In the genomic region with DNA sequence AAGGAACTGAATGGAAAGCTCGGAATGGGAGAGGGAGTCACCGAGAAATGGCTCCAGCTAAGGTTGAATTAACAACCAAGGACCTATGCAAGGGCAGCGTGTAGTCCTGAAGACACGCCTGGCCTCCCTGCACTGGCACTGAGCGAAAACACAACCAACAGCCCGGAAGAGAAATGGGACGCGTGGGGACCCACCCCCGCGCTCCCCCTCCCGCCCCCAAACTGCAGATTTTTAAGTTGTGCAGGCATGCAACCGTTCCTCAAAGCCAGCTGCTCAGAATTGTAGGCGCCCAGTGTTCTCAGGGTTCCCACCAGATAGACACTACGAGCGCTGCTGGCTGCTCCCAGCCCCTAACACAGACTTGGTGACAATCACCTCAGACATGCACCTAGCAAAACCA, we compare ENCODE assay signal across 9 mouse cellular contexts. TPM values are rescaled to one million over a fixed set of nuclear protein-coding genes. Genes with fewer than 3 reads are reported as not detected.
DNase-seq lines count a peak whose midpoint lies in the region; ATAC-seq and TF ChIP-seq lines count a peak whose summit lies in the region.
"Had no signal": no experiment of that assay in that cellular context is flagged by ENCODE, and none has a peak within 500 bp of the region (broad histone marks: within the 10 kb centered on the region; RNA-seq: fewer than 3 reads in every experiment).

Kcns3 (minus strand) TSS at position 42 of the 400 bp plus-strand sequence.

- DNase-seq in heart, adult 2 months: no peak
- DNase-seq in heart, adult 8-10 months (ENCODE audit: low spot score): no peak
- peak; percentile 5 for DNase-seq in right cerebral cortex, adult 18-20 months
- DNase-seq in right cerebral cortex, postnatal 14 days: no peak
- DNase-seq in Muller cell, postnatal 12 days (ENCODE audit: inconsistent ontology term): no peak
- no peak for DNase-seq in cerebellum, postnatal 4 days (ENCODE audit: low spot score in 2 of 2)

- peak within 1 kb of the TSS; percentile 98 for H3K4me2 ChIP-seq in limb, embryonic 12.5 days
- H3K4me2 ChIP-seq in stomach, embryonic 15.5 days: peak within 1 kb of the TSS; percentile 92

- H3K79me2 ChIP-seq in heart, adult 2 months (replicated peaks; ENCODE audit: control insufficient read depth, insufficient read depth, low read length): no peaks in the 10 kb centered on the region

- no peaks in the 10 kb centered on the region for H3K4me1 ChIP-seq in heart, adult 2 months (ENCODE audit: control insufficient read depth, insufficient read depth, low read length)
- peaks cover 9% of the 10 kb centered on the region for H3K4me1 ChIP-seq in limb, embryonic 12.5 days (replicated peaks)
- H3K4me1 ChIP-seq in stomach, embryonic 15.5 days: no peaks in the 10 kb centered on the region

- 34% methylated on average over 15 of the region's 15 CpGs for WGBS in heart, adult 2 months
- 24% methylated on average over 15 of the region's 15 CpGs for whole genome bisulfite sequencing in limb, embryonic 12.5 days
- WGBS in stomach, embryonic 15.5 days: 23% methylated on average over 15 of the region's 15 CpGs

- TF ChIP-seq EP300 in heart, adult 2 months (IDR thresholded peaks at IDR 0.05; ENCODE audit: insufficient read depth, low read depth, low read length): no peak

- no peaks in the 10 kb centered on the region for H3K36me3 ChIP-seq in heart, adult 2 months (ENCODE audit: control insufficient read depth, insufficient read depth, low read length)
- no peaks in the 10 kb centered on the region for H3K36me3 ChIP-seq in limb, embryonic 12.5 days
- H3K36me3 ChIP-seq in stomach, embryonic 15.5 days: no peaks in the 10 kb centered on the region

- ATAC-seq in limb, embryonic 12.5 days (ENCODE audit: insufficient number of reproducible peaks, insufficient read depth, low FRiP score, low TSS enrichment, low read depth): no peak
- no peak for ATAC-seq in stomach, embryonic 15.5 days (ENCODE audit: insufficient read depth, low FRiP score, low read depth)

- H3K9me3 ChIP-seq in limb, embryonic 12.5 days: 0 out of 2 replicates have a peak, but pooled peaks cover 3% of the 10 kb centered on the region
- no peaks in the 10 kb centered on the region for H3K9me3 ChIP-seq in stomach, embryonic 15.5 days

- no peak within 1 kb of the TSS for H3K27ac ChIP-seq in heart, adult 2 months
- H3K27ac ChIP-seq in limb, embryonic 12.5 days: no peak within 1 kb of the TSS
- H3K27ac ChIP-seq in stomach, embryonic 15.5 days: peak within 1 kb of the TSS; percentile 52; the same call in 1 of the 2 replicates

- peaks cover 7% of the 10 kb centered on the region for H3K27me3 ChIP-seq in heart, adult 2 months (ENCODE audit: control insufficient read depth, insufficient read depth, low read length)
- H3K27me3 ChIP-seq in limb, embryonic 12.5 days: peaks cover 52% of the 10 kb centered on the region
- H3K27me3 ChIP-seq in stomach, embryonic 15.5 days (replicated peaks): peaks cover 15% of the 10 kb centered on the region; the same call in 1 of the 2 replicates

- peak within 1 kb of the TSS; percentile 51 for H3K4me3 ChIP-seq in heart, adult 2 months
- H3K4me3 ChIP-seq in limb, embryonic 12.5 days (replicated peaks): peak within 1 kb of the TSS; percentile 54
- peak within 1 kb of the TSS; percentile 62 for H3K4me3 ChIP-seq in stomach, embryonic 15.5 days (replicated peaks)

- intact Hi-C loops in heart, adult 2 months (cut with DNase I): no loop called here

- peak within 1 kb of the TSS; percentile 10; the same call in 1 of the 2 replicates for H3K9ac ChIP-seq in heart, adult 2 months (ENCODE audit: low read depth, low read length)
- peak within 1 kb of the TSS; percentile 58 for H3K9ac ChIP-seq in limb, embryonic 12.5 days (replicated peaks)
- H3K9ac ChIP-seq in stomach, embryonic 15.5 days: peak within 1 kb of the TSS; percentile 33

- TF ChIP-seq CTCF in heart, adult 2 months (IDR thresholded peaks at IDR 0.05): no peak

- no peak for TF ChIP-seq POLR2A in heart, adult 2 months (IDR thresholded peaks at IDR 0.05; ENCODE audit: insufficient read depth, low read depth, low read length)

RNA-seq across cellular contexts. Expression of gene Kcns3, which starts in this region (rescaled TPM):
- total RNA-seq in heart, adult 2 months (2021): under 1 TPM; 0.36 to 0.86 TPM
- polyA plus RNA-seq in heart, adult 2 months (2012; rRNA removed): 0.44 and 0.64 TPM in 2 replicates
- total RNA-seq in heart, adult 8-10 months (2022): 1 to 10 TPM in 2 of 4 experiments, under 1 TPM in 2; 0.78 to 1.1 (median 1.0) TPM
- 0.61 and 0.70 TPM in 2 replicates for polyA plus RNA-seq in limb, embryonic 12.5 days (2016; fragmentation: Nextera tagmentation; extraction: Ambion mirVana)
- 8.8 and 8.9 TPM in 2 replicates for polyA plus RNA-seq in stomach, embryonic 15.5 days (2015; fragmentation: Nextera tagmentation; extraction: Ambion mirVana)
- total RNA-seq: common myeloid progenitor, adult 5-6 weeks had no signal
